Mouse (Mus musculus) spleen, adult 2 months (tissue): ENCODE results near the gene Olfr976.

Experiments used
- CTCF ChIP-seq: fragments of 200-500 bp; IDR thresholded peaks from 2 replicates; pipeline ENCODE4 v1.5.1; 2011; ENCODE audit warnings: mild to moderate bottlenecking, inconsistent platforms; ENCODE audit not compliant: insufficient read depth, insufficient read length, insufficient replicate concordance; ENCODE audit errors: extremely low read depth
- POLR2A ChIP-seq: fragments of 200-500 bp; IDR thresholded peaks from 2 replicates; pipeline ENCODE4 v1.6.1; 2011; ENCODE audit warnings: low read depth, low read length, inconsistent platforms

GRCm38 (mm10) chr9:39905106-39905505 is 55.8 kb downstream of the Olfr976 start:
- TF ChIP-seq CTCF (no peak), POLR2A (no peak)
